Mouse (Mus musculus): Measurements from ENCODE around the gene 1810010D01Rik. TPM values are rescaled to one million over a fixed set of nuclear protein-coding genes. Genes with fewer than 3 reads are reported as not detected.

Gene 1810010D01Rik
- polyA plus RNA-seq, 1 experiment from 2014 or later: 1.5 TPM

DNA sequence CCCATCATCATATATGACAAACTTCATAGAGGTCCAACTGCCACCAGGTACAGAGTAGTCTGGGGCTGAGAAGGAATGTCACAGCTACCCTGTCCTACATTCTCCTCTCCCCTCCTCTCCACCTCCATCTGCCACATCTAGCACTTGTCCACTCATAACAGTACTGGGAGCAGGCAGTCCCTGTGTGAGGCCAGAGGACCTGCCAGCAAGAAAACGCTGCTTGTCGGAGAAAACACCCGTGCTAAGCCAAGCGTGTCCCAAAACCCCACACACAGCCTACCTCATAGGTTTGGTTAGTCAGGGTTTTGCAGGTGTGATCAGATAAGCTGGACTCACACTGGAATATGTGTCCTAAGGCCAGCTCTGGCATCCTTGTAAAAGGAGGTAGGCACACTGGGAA lies 33.0 kb upstream of the 1810010D01Rik start:
- no peaks in the 10 kb centered on the region for H3K27me3 ChIP-seq (ENCODE audit: control insufficient read depth, insufficient read depth, low read length)
- H3K36me3 ChIP-seq (ENCODE audit: control insufficient read depth, insufficient read depth, low read length): no peaks in the 10 kb centered on the region
- H3K4me1 ChIP-seq (ENCODE audit: control insufficient read depth, insufficient read depth, low read length): 0 out of 2 replicates have a peak, but pooled peaks cover 3% of the 10 kb centered on the region
- ATAC-seq (ENCODE audit: insufficient read depth, low FRiP score): no peak
- H3K9me3 ChIP-seq (replicated peaks; ENCODE audit: control insufficient read depth, low read length): no peaks in the 10 kb centered on the region
- no peak overlapping the region for H3K4me3 ChIP-seq (replicated peaks; ENCODE audit: low read length)
- no peak overlapping the region for H3K9ac ChIP-seq (ENCODE audit: low read length)
- H3K4me2 ChIP-seq (ENCODE audit: low read depth, low read length): no peak overlapping the region
- H3K27ac ChIP-seq (ENCODE audit: low read length): no peak overlapping the region
- 81% methylated on average over 4 of the region's 4 CpGs for WGBS

DNA sequence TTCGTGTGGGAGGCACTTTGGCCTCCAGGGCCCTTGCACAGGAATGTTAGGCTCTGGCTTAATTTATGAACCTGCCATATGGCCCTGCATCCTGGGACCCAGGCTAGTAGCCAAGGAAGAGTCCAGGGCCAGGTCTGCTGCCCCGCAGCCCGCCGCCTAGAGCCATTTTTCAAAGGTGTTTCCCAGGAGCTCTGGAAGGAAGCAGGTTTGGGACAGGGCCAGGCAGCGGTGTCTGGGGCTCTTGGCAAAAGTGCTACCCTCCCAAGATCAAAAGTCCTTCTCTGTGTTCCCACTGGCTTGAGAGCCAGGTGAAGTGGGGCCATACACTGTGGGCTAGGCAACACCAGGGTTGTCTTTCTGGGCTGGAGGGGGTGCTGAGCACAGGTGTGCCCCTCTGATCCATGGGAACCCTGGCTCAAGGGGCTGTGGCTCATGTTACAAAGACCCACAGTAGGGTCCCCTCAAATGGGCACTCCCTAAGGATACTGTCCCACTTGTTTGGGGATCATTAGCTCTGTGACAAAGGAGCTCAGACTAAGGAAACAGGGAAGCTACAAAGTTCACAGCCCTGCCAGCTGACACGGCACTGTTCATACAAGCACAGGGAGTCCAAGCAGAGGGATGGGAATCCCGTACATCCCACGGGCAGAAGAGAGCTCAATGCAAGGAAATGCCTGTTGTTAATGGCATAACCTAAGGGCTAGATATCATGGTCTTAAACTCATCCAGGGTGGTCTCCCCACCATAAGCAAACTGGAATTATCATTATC lies 32.0 kb upstream of the 1810010D01Rik start:
- ATAC-seq (ENCODE audit: insufficient read depth, low FRiP score): no peak
- no peak overlapping the region for H3K27ac ChIP-seq (ENCODE audit: low read length)
- H3K4me3 ChIP-seq (replicated peaks; ENCODE audit: low read length): no peak overlapping the region
- H3K4me1 ChIP-seq (ENCODE audit: control insufficient read depth, insufficient read depth, low read length): 0 out of 2 replicates have a peak, but pooled peaks cover 3% of the 10 kb centered on the region
- no peaks in the 10 kb centered on the region for H3K9me3 ChIP-seq (replicated peaks; ENCODE audit: control insufficient read depth, low read length)
- H3K36me3 ChIP-seq (ENCODE audit: control insufficient read depth, insufficient read depth, low read length): no peaks in the 10 kb centered on the region
- no peaks in the 10 kb centered on the region for H3K27me3 ChIP-seq (ENCODE audit: control insufficient read depth, insufficient read depth, low read length)
- 61% methylated on average over 8 of the region's 8 CpGs for WGBS
- H3K9ac ChIP-seq (ENCODE audit: low read length): no peak overlapping the region
- H3K4me2 ChIP-seq (ENCODE audit: low read depth, low read length): no peak overlapping the region

DNA sequence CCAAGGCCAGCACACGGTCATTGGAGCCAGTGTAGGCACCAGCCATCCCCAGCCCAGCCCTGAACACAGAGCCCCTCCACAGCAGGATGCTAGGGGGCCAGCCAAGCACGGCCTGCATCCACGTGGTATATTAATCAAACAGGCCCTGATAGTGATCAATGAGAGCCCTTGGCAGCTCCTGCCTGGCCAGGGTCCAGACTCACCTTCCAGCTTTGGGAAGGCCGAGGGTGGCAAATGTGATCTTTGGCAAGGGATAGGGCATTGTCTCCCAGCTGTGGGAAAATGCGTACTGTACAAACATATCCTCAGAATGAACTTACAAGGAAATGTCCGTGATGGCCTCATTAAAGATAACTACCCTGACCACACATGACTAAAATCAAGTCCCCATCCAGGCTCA lies 31.2 kb upstream of the 1810010D01Rik start:
- H3K4me3 ChIP-seq (replicated peaks; ENCODE audit: low read length): no peak overlapping the region
- H3K36me3 ChIP-seq (ENCODE audit: control insufficient read depth, insufficient read depth, low read length): no peaks in the 10 kb centered on the region
- no peaks in the 10 kb centered on the region for H3K27me3 ChIP-seq (ENCODE audit: control insufficient read depth, insufficient read depth, low read length)
- no peak overlapping the region for H3K4me2 ChIP-seq (ENCODE audit: low read depth, low read length)
- no peak overlapping the region for H3K27ac ChIP-seq (ENCODE audit: low read length)
- 45% methylated on average over 6 of the region's 6 CpGs for WGBS
- no peak for ATAC-seq (ENCODE audit: insufficient read depth, low FRiP score)
- H3K4me1 ChIP-seq (ENCODE audit: control insufficient read depth, insufficient read depth, low read length): 0 out of 2 replicates have a peak, but pooled peaks cover 3% of the 10 kb centered on the region
- H3K9ac ChIP-seq (ENCODE audit: low read length): no peak overlapping the region; the same call in 1 of the 2 replicates
- no peaks in the 10 kb centered on the region for H3K9me3 ChIP-seq (replicated peaks; ENCODE audit: control insufficient read depth, low read length)

DNA sequence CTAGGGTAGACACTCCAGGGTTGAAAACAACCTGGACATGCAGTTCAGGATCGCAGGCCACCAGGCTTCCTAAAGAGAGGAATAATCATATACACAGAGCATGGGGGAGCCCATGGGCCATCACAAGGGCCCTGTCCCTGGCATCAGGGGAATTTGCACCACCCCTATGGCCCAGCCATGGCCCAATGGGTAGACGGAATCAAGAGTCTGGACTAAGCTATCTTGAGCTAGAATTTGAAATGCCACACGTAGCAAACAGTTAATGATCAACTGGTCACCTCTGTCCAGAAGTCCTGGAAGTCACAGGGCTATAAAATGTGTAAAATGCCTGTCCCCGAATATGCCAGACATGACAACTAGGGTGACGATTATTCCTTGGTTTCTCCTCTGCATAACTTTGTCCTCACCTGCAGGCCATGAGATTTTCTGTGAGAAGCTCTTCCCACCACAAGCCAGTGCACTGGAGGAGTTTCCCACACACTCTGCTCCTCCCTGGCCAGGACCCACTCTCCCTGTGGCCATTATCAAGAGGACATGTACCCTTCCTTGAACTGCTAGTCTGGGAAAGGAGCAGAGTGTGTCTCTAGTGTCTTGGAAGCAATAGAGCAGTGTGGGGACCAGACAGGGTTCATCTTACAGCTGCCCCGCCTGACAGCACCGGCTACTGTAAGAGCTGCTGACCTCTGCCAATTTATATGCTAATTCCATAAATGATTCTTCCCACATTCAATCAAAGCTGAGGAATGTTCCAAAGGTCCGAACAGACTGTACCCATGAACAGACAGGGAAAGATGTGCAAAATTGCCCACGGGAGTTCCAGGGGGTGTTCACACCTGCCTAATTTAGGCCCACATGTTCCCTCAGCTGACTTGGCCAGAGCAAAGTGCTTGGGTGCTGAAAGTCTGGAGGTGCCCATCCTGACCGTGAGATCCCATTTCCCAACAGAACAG lies 27.2 kb upstream of the 1810010D01Rik start:
- Histone ChIP-seq H3K36me3 (ENCODE audit: control insufficient read depth, insufficient read depth, low read length) (no peaks in the 10 kb centered on the region), H3K4me3 (replicated peaks; ENCODE audit: low read length) (no peak overlapping the region), H3K4me2 (ENCODE audit: low read depth, low read length) (no peak overlapping the region), H3K9me3 (replicated peaks; ENCODE audit: control insufficient read depth, low read length) (no peaks in the 10 kb centered on the region), H3K27ac (ENCODE audit: low read length) (no peak overlapping the region), H3K27me3 (ENCODE audit: control insufficient read depth, insufficient read depth, low read length) (no peaks in the 10 kb centered on the region), H3K4me1 (ENCODE audit: control insufficient read depth, insufficient read depth, low read length) (0 out of 2 replicates have a peak, but pooled peaks cover 3% of the 10 kb centered on the region), H3K9ac (ENCODE audit: low read length) (no peak overlapping the region)
- no peak for ATAC-seq (ENCODE audit: insufficient read depth, low FRiP score)
- WGBS: 71% methylated on average over 10 of the region's 10 CpGs

DNA sequence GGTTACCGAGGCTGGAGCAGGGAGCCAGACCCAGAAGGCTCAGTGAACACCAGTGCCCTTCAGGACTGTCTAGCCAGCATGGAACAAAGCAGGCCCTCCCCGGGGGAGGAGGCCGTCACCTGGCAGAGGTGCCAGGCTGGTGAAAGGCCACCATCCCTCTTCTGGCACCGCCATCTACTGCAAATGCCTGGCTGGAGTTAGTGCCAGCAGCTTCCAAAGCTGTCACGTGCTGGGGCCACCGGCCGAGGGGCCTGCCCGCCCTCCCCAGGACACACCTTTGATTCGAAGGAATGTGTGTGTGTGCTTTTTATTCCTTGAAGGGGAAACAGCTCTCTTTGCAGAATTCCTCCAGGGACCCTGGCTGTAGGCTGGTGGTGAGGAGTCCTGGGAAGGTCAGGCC lies 23.7 kb upstream of the 1810010D01Rik start:
- Histone ChIP-seq H3K9me3 (replicated peaks; ENCODE audit: control insufficient read depth, low read length) (no peaks in the 10 kb centered on the region), H3K4me2 (ENCODE audit: low read depth, low read length) (no peak overlapping the region), H3K36me3 (ENCODE audit: control insufficient read depth, insufficient read depth, low read length) (no peaks in the 10 kb centered on the region), H3K27me3 (ENCODE audit: control insufficient read depth, insufficient read depth, low read length) (no peaks in the 10 kb centered on the region), H3K27ac (ENCODE audit: low read length) (no peak overlapping the region), H3K9ac (ENCODE audit: low read length) (no peak overlapping the region), H3K4me1 (ENCODE audit: control insufficient read depth, insufficient read depth, low read length) (no peaks in the 10 kb centered on the region), H3K4me3 (replicated peaks; ENCODE audit: low read length) (no peak overlapping the region)
- 57% methylated on average over 9 of the region's 9 CpGs for WGBS
- peak; percentile 21; the same call in 1 of the 2 replicates for ATAC-seq (ENCODE audit: insufficient read depth, low FRiP score)

DNA sequence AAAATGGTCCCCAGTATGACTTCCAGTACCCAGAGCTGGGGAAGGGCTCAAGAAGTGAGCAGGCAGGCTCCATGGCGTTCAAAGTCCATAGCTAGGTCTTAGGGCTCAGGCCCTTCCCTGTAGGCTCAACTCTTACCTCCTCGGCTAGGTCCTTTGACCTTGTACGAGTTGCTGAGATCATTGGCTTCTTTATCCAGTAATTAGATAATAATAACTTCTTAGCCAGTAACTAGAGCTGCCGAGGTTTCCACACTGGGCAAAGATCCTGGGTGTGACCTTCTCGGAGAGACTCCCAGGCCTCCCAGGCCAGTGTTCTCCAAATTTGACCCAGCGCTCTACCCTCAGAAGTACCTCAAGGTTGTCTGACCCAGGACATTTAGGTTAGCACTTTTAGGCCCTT lies 18.7 kb upstream of the 1810010D01Rik start:
- WGBS: 83% methylated on average over 6 of the region's 6 CpGs
- Histone ChIP-seq H3K27ac (ENCODE audit: low read length) (no peak overlapping the region), H3K4me2 (ENCODE audit: low read depth, low read length) (no peak overlapping the region), H3K27me3 (ENCODE audit: control insufficient read depth, insufficient read depth, low read length) (no peaks in the 10 kb centered on the region), H3K9me3 (replicated peaks; ENCODE audit: control insufficient read depth, low read length) (no peaks in the 10 kb centered on the region), H3K36me3 (ENCODE audit: control insufficient read depth, insufficient read depth, low read length) (no peaks in the 10 kb centered on the region), H3K9ac (ENCODE audit: low read length) (no peak overlapping the region), H3K4me1 (ENCODE audit: control insufficient read depth, insufficient read depth, low read length) (peaks cover 13% of the 10 kb centered on the region), H3K4me3 (replicated peaks; ENCODE audit: low read length) (no peak overlapping the region)
- no peak for ATAC-seq (ENCODE audit: insufficient read depth, low FRiP score)

DNA sequence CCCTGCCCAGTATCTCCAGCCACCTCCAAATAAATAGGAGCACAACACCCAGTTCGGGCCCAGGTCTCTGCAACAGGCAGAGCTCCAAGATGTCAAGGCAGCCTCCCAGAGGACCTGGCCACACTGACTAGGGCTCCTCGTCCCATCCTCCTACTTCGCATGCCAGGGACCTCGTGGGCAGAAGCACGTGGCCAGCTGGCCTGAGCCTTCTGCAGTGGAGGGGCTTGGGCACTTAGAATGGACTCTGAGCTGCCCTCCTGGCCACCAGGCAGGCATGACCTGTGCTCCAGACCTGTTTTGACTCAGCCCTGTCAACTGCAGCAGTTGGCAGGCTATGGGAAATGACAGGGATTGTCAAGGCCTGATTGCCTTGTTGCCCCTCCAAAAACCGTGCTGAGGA lies 17.7 kb upstream of the 1810010D01Rik start:
- Histone ChIP-seq H3K4me2 (ENCODE audit: low read depth, low read length) (no peak overlapping the region), H3K27me3 (ENCODE audit: control insufficient read depth, insufficient read depth, low read length) (no peaks in the 10 kb centered on the region), H3K27ac (ENCODE audit: low read length) (no peak overlapping the region), H3K9ac (ENCODE audit: low read length) (no peak overlapping the region), H3K4me3 (replicated peaks; ENCODE audit: low read length) (no peak overlapping the region), H3K36me3 (ENCODE audit: control insufficient read depth, insufficient read depth, low read length) (no peaks in the 10 kb centered on the region), H3K9me3 (replicated peaks; ENCODE audit: control insufficient read depth, low read length) (no peaks in the 10 kb centered on the region), H3K4me1 (ENCODE audit: control insufficient read depth, insufficient read depth, low read length) (peaks cover 19% of the 10 kb centered on the region)
- WGBS: 86% methylated on average over 6 of the region's 6 CpGs
- no peak for ATAC-seq (ENCODE audit: insufficient read depth, low FRiP score)

DNA sequence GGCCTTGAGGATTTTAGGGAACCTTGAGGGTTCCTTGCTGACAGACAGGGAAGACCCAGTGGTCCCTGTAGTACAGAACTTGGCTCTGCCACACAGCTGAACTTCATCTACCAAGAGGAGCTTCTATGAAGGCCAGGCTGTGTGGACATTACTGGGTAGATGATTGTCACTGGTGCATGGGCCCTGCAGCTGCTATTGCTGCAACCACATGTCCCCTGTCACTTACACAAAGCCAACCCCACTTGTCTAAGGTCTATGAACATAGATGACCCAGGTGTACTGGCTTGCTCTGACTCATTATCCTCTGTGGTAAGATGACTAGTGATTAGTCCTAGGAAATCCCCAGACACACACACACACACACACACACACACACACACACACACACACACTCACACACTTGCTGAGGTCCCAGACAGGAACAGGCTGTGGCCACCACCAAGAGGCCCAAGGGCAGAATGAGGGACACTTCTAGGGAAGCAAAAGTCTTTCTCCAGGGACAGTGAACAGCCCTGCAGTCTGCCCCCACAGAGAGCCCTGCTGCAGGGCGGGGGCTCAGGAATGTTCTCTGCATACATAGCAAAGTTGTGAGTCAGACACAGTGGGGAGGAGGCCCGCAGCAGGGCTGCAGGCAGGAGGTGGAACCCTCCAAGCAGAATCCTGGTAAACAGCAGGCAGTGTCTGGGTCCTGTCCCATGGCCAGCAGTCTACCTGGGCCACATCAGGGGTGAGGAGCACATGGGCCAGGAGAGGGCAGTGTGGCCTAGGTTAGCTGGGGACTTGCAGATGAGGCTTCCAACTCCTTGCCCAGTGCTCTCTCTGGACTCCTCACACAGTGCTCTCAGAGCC lies 14.1 kb upstream of the 1810010D01Rik start:
- H3K27ac ChIP-seq (ENCODE audit: low read length): peak overlapping the region; percentile 91
- no peaks in the 10 kb centered on the region for H3K27me3 ChIP-seq (ENCODE audit: control insufficient read depth, insufficient read depth, low read length)
- H3K4me3 ChIP-seq (replicated peaks; ENCODE audit: low read length): no peak overlapping the region
- 0 out of 2 replicates have a peak overlapping the region, but pooled peaks have one; percentile 22 for H3K4me2 ChIP-seq (ENCODE audit: low read depth, low read length)
- WGBS: 5% methylated on average over 2 of the region's 2 CpGs
- H3K36me3 ChIP-seq (ENCODE audit: control insufficient read depth, insufficient read depth, low read length): no peaks in the 10 kb centered on the region
- ATAC-seq (ENCODE audit: insufficient read depth, low FRiP score): peak; percentile 92
- peaks cover 19% of the 10 kb centered on the region for H3K4me1 ChIP-seq (ENCODE audit: control insufficient read depth, insufficient read depth, low read length)
- H3K9ac ChIP-seq (ENCODE audit: low read length): peak overlapping the region; percentile 35; the same call in 1 of the 2 replicates
- no peaks in the 10 kb centered on the region for H3K9me3 ChIP-seq (replicated peaks; ENCODE audit: control insufficient read depth, low read length)
